Mouse (Mus musculus) MEL (cell line): ENCODE measurements around the gene Ring1. TPM values are rescaled to one million over a fixed set of nuclear protein-coding genes. Genes with fewer than 3 reads are reported as not detected.

ENCODE experiments used
- DNase-seq: peaks from one replicate; pipeline ENCODE4 v3.0.0; 2011; ENCODE audit warnings: low read depth, low spot score
- H3K27ac ChIP-seq: 2 replicates; pipeline ENCODE4 v1.5.1; 2012; ENCODE audit warnings: low read depth, mild to moderate bottlenecking, control low read depth, low read length, moderate library complexity; ENCODE audit not compliant: control insufficient read depth
- H3K27me3 ChIP-seq, 2 experiments: fragments of 150-350 bp in 1 of 2; sonication (generic) in 1 of 2; 2 replicates each; pipeline ENCODE4 v1.6.1; 2012; ENCODE audit warnings: low read length in 2 of 2, mild to moderate bottlenecking in 2 of 2, improper control_type of control experiment in 1 of 2, moderate library complexity in 1 of 2; ENCODE audit not compliant: insufficient read depth in 2 of 2, control insufficient read depth in 1 of 2
- H3K36me3 ChIP-seq, 2 experiments: 2 replicates each; pipeline ENCODE4 v1.6.1; 2012 to 2014; ENCODE audit warnings: low read length in 2 of 2, improper control_type of control experiment in 1 of 2, inconsistent platforms in 1 of 2, mild to moderate bottlenecking in 1 of 2; ENCODE audit not compliant: insufficient read depth in 2 of 2, control insufficient read depth in 1 of 2
- H3K4me1 ChIP-seq, 2 experiments: fragments of 150-350 bp in 1 of 2; sonication (generic) in 1 of 2; 2 replicates each; pipeline ENCODE4 v1.6.1; 2012; ENCODE audit warnings: low read length in 2 of 2, improper control_type of control experiment in 1 of 2, mild to moderate bottlenecking in 1 of 2; ENCODE audit not compliant: insufficient read depth in 2 of 2, control insufficient read depth in 1 of 2
- H3K4me3 ChIP-seq, 2 experiments: fragments of 150-350 bp in 1 of 2; sonication (generic) in 1 of 2; 2 replicates each; pipeline ENCODE4 v1.5.1; 2012; ENCODE audit warnings: low read depth in 2 of 2, low read length in 2 of 2, mild to moderate bottlenecking in 2 of 2, moderate library complexity in 2 of 2, control low read depth in 1 of 2, improper control_type of control experiment in 1 of 2; ENCODE audit not compliant: control insufficient read depth in 1 of 2, insufficient read depth in 1 of 2
- H3K79me2 ChIP-seq: 2 replicates; pipeline ENCODE4 v1.6.1; 2012; ENCODE audit warnings: mild to moderate bottlenecking, low read length, moderate library complexity; ENCODE audit not compliant: control insufficient read depth, poor library complexity, insufficient read depth
- H3K9ac ChIP-seq: 2 replicates; pipeline ENCODE4 v1.6.1; 2012; ENCODE audit warnings: low read depth, mild to moderate bottlenecking, control low read depth, low read length, moderate library complexity; ENCODE audit not compliant: control insufficient read depth, poor library complexity, severe bottlenecking
- H3K9me3 ChIP-seq: fragments of 150-350 bp; sonication (generic); replicated peaks from 2 replicates; pipeline ENCODE4 v1.6.1; 2012; ENCODE audit warnings: mild to moderate bottlenecking, low read length, improper control_type of control experiment, moderate library complexity; ENCODE audit not compliant: insufficient read depth
- BHLHE40 ChIP-seq: IDR thresholded peaks from 2 replicates; pipeline ENCODE4 v1.6.1; 2012; ENCODE audit warnings: low read depth, mild to moderate bottlenecking, inconsistent platforms, low read length, improper control_type of control experiment, borderline replicate concordance
- CHD1 ChIP-seq: IDR thresholded peaks from 2 replicates; pipeline ENCODE4 v1.6.1; 2012; ENCODE audit warnings: low read depth, mild to moderate bottlenecking, inconsistent platforms, low read length, improper control_type of control experiment
- CTCF ChIP-seq, 3 experiments: IDR thresholded peaks in 2 of 3; conservative IDR thresholded peaks in 1 of 3; 2 replicates each; pipeline ENCODE4 v1.5.1; 2011 to 2012; ENCODE audit warnings: low read length in 3 of 3, low read depth in 2 of 3, mild to moderate bottlenecking in 2 of 3, improper control_type of control experiment in 1 of 3, inconsistent platforms in 1 of 3, mixed read lengths in 1 of 3, moderate library complexity in 1 of 3; ENCODE audit not compliant: control insufficient read depth in 1 of 3, insufficient read depth in 1 of 3, poor library complexity in 1 of 3, severe bottlenecking in 1 of 3
- E2F4 ChIP-seq: IDR thresholded peaks from 2 replicates; pipeline ENCODE4 v1.6.1; 2011; ENCODE audit warnings: low read depth, low read length, improper control_type of control experiment, borderline replicate concordance
- ELF1 ChIP-seq: IDR thresholded peaks from 2 replicates; pipeline ENCODE4 v1.6.1; 2014; ENCODE audit warnings: low read depth, mild to moderate bottlenecking, inconsistent platforms, low read length, improper control_type of control experiment, moderate library complexity
- EP300 ChIP-seq, 2 experiments: IDR thresholded peaks; 2 replicates each; pipeline ENCODE4 v1.6.1; 2011; ENCODE audit warnings: improper control_type of control experiment in 2 of 2, low read length in 2 of 2, low read depth in 1 of 2, mild to moderate bottlenecking in 1 of 2
- ETS1 ChIP-seq: IDR thresholded peaks from 2 replicates; pipeline ENCODE4 v1.6.1; 2012; ENCODE audit warnings: low read depth, mild to moderate bottlenecking, inconsistent platforms, low read length, improper control_type of control experiment, moderate library complexity
- GABPA ChIP-seq: IDR thresholded peaks from 2 replicates; pipeline ENCODE4 v1.6.1; 2012; ENCODE audit warnings: low read depth, mild to moderate bottlenecking, inconsistent platforms, low read length, improper control_type of control experiment, moderate library complexity
- GATA1 ChIP-seq: IDR thresholded peaks from 2 replicates; pipeline ENCODE4 v1.6.1; 2011; ENCODE audit warnings: low read depth, low read length, improper control_type of control experiment
- HCFC1 ChIP-seq: IDR thresholded peaks from 2 replicates; pipeline ENCODE4 v1.6.1; 2012; ENCODE audit warnings: low read depth, mild to moderate bottlenecking, inconsistent platforms, low read length, improper control_type of control experiment, moderate library complexity
- JUND ChIP-seq: IDR thresholded peaks from 2 replicates; pipeline ENCODE4 v1.6.1; 2011; ENCODE audit warnings: low read depth, mild to moderate bottlenecking, improper control_type of control experiment, low read length
- MAFK ChIP-seq: IDR thresholded peaks from 2 replicates; pipeline ENCODE4 v1.6.1; 2011; ENCODE audit warnings: low read depth, mild to moderate bottlenecking, low read length, improper control_type of control experiment, borderline replicate concordance
- MAX ChIP-seq: IDR thresholded peaks from 2 replicates; pipeline ENCODE4 v1.6.1; 2011; ENCODE audit warnings: low read length, improper control_type of control experiment
- MAZ ChIP-seq: IDR thresholded peaks from 2 replicates; pipeline ENCODE4 v1.6.1; 2012; ENCODE audit warnings: low read depth, mild to moderate bottlenecking, inconsistent platforms, low read length, improper control_type of control experiment
- MEF2A ChIP-seq: IDR thresholded peaks from 2 replicates; pipeline ENCODE4 v1.6.1; 2014; ENCODE audit warnings: low read depth, mild to moderate bottlenecking, inconsistent platforms, low read length, improper control_type of control experiment; ENCODE audit not compliant: poor library complexity, insufficient replicate concordance, severe bottlenecking; ENCODE audit errors: extremely low read depth
- MXI1 ChIP-seq: IDR thresholded peaks from 2 replicates; pipeline ENCODE4 v1.6.1; 2011; ENCODE audit warnings: mild to moderate bottlenecking, low read depth, low read length, improper control_type of control experiment
- MYB ChIP-seq: IDR thresholded peaks from 2 replicates; pipeline ENCODE4 v1.6.1; 2011; ENCODE audit warnings: mild to moderate bottlenecking, low read depth, low read length, improper control_type of control experiment
- MYC ChIP-seq: IDR thresholded peaks from 2 replicates; pipeline ENCODE4 v1.6.1; 2011; ENCODE audit warnings: low read depth, mild to moderate bottlenecking, low read length, improper control_type of control experiment, moderate library complexity
- NELFE ChIP-seq: IDR thresholded peaks from 2 replicates; pipeline ENCODE4 v1.6.1; 2011; ENCODE audit warnings: low read depth, low read length, improper control_type of control experiment
- NRF1 ChIP-seq: IDR thresholded peaks from 2 replicates; pipeline ENCODE4 v1.6.1; 2014; ENCODE audit warnings: low read depth, mild to moderate bottlenecking, inconsistent platforms, low read length, improper control_type of control experiment, moderate library complexity; ENCODE audit not compliant: poor library complexity, insufficient read depth, severe bottlenecking
- POLR2AphosphoS2 ChIP-seq: IDR thresholded peaks from 2 replicates; pipeline ENCODE4 v1.6.1; 2011; ENCODE audit warnings: low read length, improper control_type of control experiment
- POLR2AphosphoS5 ChIP-seq: IDR thresholded peaks from 2 replicates; pipeline ENCODE4 v1.6.1; 2012; ENCODE audit warnings: low read depth, borderline replicate concordance, mild to moderate bottlenecking, inconsistent platforms, low read length, moderate library complexity, mixed read lengths
- RAD21 ChIP-seq: IDR thresholded peaks from 2 replicates; pipeline ENCODE4 v1.6.1; 2011; ENCODE audit warnings: mild to moderate bottlenecking, low read depth, low read length, improper control_type of control experiment
- RCOR1 ChIP-seq: IDR thresholded peaks from 2 replicates; pipeline ENCODE4 v1.6.1; 2012; ENCODE audit warnings: low read depth, mild to moderate bottlenecking, inconsistent platforms, low read length, improper control_type of control experiment
- SIN3A ChIP-seq: IDR thresholded peaks from 2 replicates; pipeline ENCODE4 v1.6.1; 2012; ENCODE audit warnings: low read length, improper control_type of control experiment, inconsistent platforms
- SMC3 ChIP-seq: IDR thresholded peaks from 2 replicates; pipeline ENCODE4 v1.6.1; 2011; ENCODE audit warnings: low read depth, low read length, improper control_type of control experiment
- TBP ChIP-seq: IDR thresholded peaks from 2 replicates; pipeline ENCODE4 v1.8.0; 2011; ENCODE audit warnings: low read depth, low read length, improper control_type of control experiment
- TCF12 ChIP-seq: IDR thresholded peaks from 2 replicates; pipeline ENCODE4 v1.6.1; 2014; ENCODE audit warnings: low read depth, mild to moderate bottlenecking, inconsistent platforms, low read length, improper control_type of control experiment, moderate library complexity
- UBTF ChIP-seq: IDR thresholded peaks from 2 replicates; pipeline ENCODE4 v1.6.1; 2012; ENCODE audit warnings: low read depth, mild to moderate bottlenecking, inconsistent platforms, low read length, improper control_type of control experiment, moderate library complexity, borderline replicate concordance; ENCODE audit not compliant: insufficient read depth
- USF1 ChIP-seq: IDR thresholded peaks from 2 replicates; pipeline ENCODE4 v1.6.1; 2014; ENCODE audit warnings: low read depth, mild to moderate bottlenecking, inconsistent platforms, low read length, improper control_type of control experiment, moderate library complexity
- USF2 ChIP-seq, 2 experiments: IDR thresholded peaks; 2 replicates each; pipeline ENCODE4 v1.6.1; 2011 to 2012; ENCODE audit warnings: improper control_type of control experiment in 2 of 2, low read length in 2 of 2, borderline replicate concordance in 1 of 2, inconsistent platforms in 1 of 2, low read depth in 1 of 2, mild to moderate bottlenecking in 1 of 2; ENCODE audit not compliant: insufficient read depth in 1 of 2
- ZC3H11A ChIP-seq: IDR thresholded peaks from 2 replicates; pipeline ENCODE4 v1.6.1; 2012; ENCODE audit warnings: low read depth, mild to moderate bottlenecking, inconsistent platforms, low read length, improper control_type of control experiment
- ZMIZ1 ChIP-seq: IDR thresholded peaks from 2 replicates; pipeline ENCODE4 v1.6.1; 2012; ENCODE audit warnings: low read depth, mild to moderate bottlenecking, inconsistent platforms, low read length, improper control_type of control experiment, moderate library complexity
- ZNF384 ChIP-seq: IDR thresholded peaks from 2 replicates; pipeline ENCODE4 v1.6.1; 2012; ENCODE audit warnings: low read depth, mild to moderate bottlenecking, inconsistent platforms, low read length, improper control_type of control experiment
- polyA plus RNA-seq, 2 experiments: library from polyadenylated mRNA; stranded (reverse) in 1 of 2; unstranded in 1 of 2; fragments of >175 nt in 1 of 2; fragments of >200 nt in 1 of 2; gene quantifications; 2 replicates each; pipeline versions ENCODE4 v1.2.1 to v1.2.4; 2012; ENCODE audit warnings: low replicate concordance in 2 of 2, low read depth in 1 of 2; ENCODE audit not compliant: insufficient read length in 2 of 2, insufficient read depth in 1 of 2, missing spikeins in 1 of 2
- total RNA-seq: library from RNA; depleted of rRNA; stranded (reverse); fragments of 300-350 nt; gene quantifications from 2 replicates; pipeline ENCODE4 v1.2.3, GENCODE M21; 2012

Gene Ring1
- total and polyA plus RNA-seq, 3 experiments = 18.3 to 28.4 TPM; not detected in 1

GRCm38 (mm10) chr17:34032806-34033205 is 8.3 kb upstream of the Ring1 start (continued):
- no peak for TF ChIP-seq NRF1
- TF ChIP-seq RCOR1 = 0 out of 2 replicates have a peak, but pooled peaks have one; percentile 26
- no peak for TF ChIP-seq BHLHE40
- no peak for TF ChIP-seq GABPA
- no peak for TF ChIP-seq USF2 (IDR thresholded peaks at IDR 0.05; ENCODE audit: borderline replicate concordance in 1 of 2, insufficient read depth in 1 of 2, low read depth in 1 of 2, low read length in 2 of 2)

- H3K27me3 ChIP-seq = no peaks in the 10 kb centered on the region
- peak overlapping the region; percentile 75 for H3K27ac ChIP-seq
- H3K36me3 ChIP-seq = peaks cover 4 to 14% of the 10 kb centered on the region in 2 experiments; a peak in 3 of 4 replicates
- peaks cover 2 to 26% of the 10 kb centered on the region in 2 experiments; a peak in 3 of 4 replicates for H3K4me1 ChIP-seq
- peak overlapping the region; percentile 99 for H3K9ac ChIP-seq
- H3K4me3 ChIP-seq = peak overlapping the region; percentile 90 to 100
- DNase-seq = peak; percentile 83
- no peaks in the 10 kb centered on the region for H3K9me3 ChIP-seq
- peaks cover 43% of the 10 kb centered on the region for H3K79me2 ChIP-seq
- TF ChIP-seq ELF1 (peak; percentile 51; the same call in 1 of the 2 replicates), POLR2AphosphoS5 (no peak), ZC3H11A (no peak), ETS1 (no peak), USF1 (no peak; the same call in 1 of the 2 replicates), SIN3A (peak; percentile 66), TBP (peak; percentile 61), TCF12 (peak; percentile 46; the same call in 1 of the 2 replicates), UBTF (no peak), EP300 (IDR thresholded peaks at IDR 0.05; ENCODE audit: low read depth in 1 of 2, low read length in 2 of 2) (0 out of 4 replicates have a peak, but pooled peaks of 1 of the 2 experiments have one; percentile 4), MAZ (0 out of 2 replicates have a peak, but pooled peaks have one; percentile 25), ZNF384 (no peak), MEF2A (no peak), GABPA (no peak), ZMIZ1 (no peak), GATA1 (no peak), RAD21 (no peak), MAFK (no peak), E2F4 (0 out of 2 replicates have a peak, but pooled peaks have one; percentile 14), SMC3 (no peak), MYC (peak; percentile 96), RCOR1 (no peak), NELFE (peak; percentile 74), JUND (no peak), HCFC1 (no peak), MYB (no peak), POLR2AphosphoS2 (no peak; the same call in 1 of the 2 replicates), CHD1 (0 out of 2 replicates have a peak, but pooled peaks have one; percentile 51), MAX (peak; percentile 88), CTCF (IDR thresholded peaks at IDR 0.05 in 2 of 3, conservative IDR thresholded peaks at IDR 0.05 in 1 of 3; ENCODE audit: control insufficient read depth in 1 of 3, insufficient read depth in 1 of 3, low read depth in 2 of 3, low read length in 3 of 3, poor library complexity in 1 of 3, severe bottlenecking in 1 of 3) (no peak), MXI1 (peak; percentile 88), BHLHE40 (no peak)
Observed at GRCm38 (mm10) chr17:34032174-34032632, 7.7 kb upstream of the Ring1 start.
